20 mouse cellular contexts compared by ENCODE assay signal in the genomic region with DNA sequence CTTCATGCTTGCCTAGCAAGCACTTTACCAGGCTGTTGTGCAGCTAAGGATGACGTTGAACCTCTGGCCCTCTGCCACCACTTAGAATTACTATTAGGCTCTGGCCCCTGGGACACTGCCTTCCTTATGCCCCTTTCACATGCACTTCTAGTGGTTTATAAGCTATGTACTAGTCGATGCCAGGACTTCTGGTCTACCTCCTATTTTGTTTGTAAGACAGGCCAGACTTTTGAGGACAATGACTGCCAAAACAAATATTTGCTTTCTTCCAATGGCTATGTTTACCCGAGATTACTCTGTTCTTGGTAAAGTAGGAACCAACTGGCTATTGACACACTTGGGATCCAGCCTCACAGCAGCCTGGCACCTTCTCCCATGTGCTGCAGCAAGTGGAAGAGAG.
DNase-seq lines count a peak whose midpoint lies in the region; ATAC-seq and TF ChIP-seq lines count a peak whose summit lies in the region.
"Had no signal": no experiment of that assay in that cellular context is flagged by ENCODE, and none has a peak within 500 bp of the region (broad histone marks: within the 10 kb centered on the region; RNA-seq: fewer than 3 reads in every experiment).

No protein-coding gene starts in this region.

- H3K4me3 ChIP-seq in kidney, adult 2 months (ENCODE audit: insufficient read depth, low read depth, low read length), result no peak overlapping the region
- no peak overlapping the region for H3K4me3 ChIP-seq in forebrain, embryonic 15.5 days
- H3K4me3 ChIP-seq: embryonic facial prominence, embryonic 12.5 days; erythroblast, embryonic 14.5 days; hindbrain, embryonic 12.5 days; layer of hippocampus, adult 2 months; limb, embryonic 13.5 days; midbrain, embryonic 12.5 days had no signal

- no peaks in the 10 kb centered on the region for H3K9me3 ChIP-seq in forebrain, embryonic 15.5 days
- H3K9me3 ChIP-seq: embryonic facial prominence, embryonic 12.5 days; hindbrain, embryonic 12.5 days; limb, embryonic 13.5 days; midbrain, embryonic 12.5 days had no signal

- no peak for TF ChIP-seq CTCF in kidney, adult 2 months (conservative IDR thresholded peaks at IDR 0.05; ENCODE audit: insufficient read depth, insufficient read length, low read depth, low read length)

- no peak overlapping the region for H3K27ac ChIP-seq in kidney, adult 2 months (ENCODE audit: insufficient read depth, low read depth, low read length)
- no peak overlapping the region for H3K27ac ChIP-seq in forebrain, embryonic 15.5 days (replicated peaks)
- H3K27ac ChIP-seq: embryonic facial prominence, embryonic 12.5 days; hindbrain, embryonic 12.5 days; layer of hippocampus, adult 2 months; limb, embryonic 13.5 days; midbrain, embryonic 12.5 days had no signal

- no peaks in the 10 kb centered on the region; the same call in 1 of the 2 replicates for H3K4me1 ChIP-seq in kidney, adult 2 months (ENCODE audit: control insufficient read depth, insufficient read depth, low read length)
- H3K4me1 ChIP-seq in forebrain, embryonic 15.5 days, result peaks cover 12% of the 10 kb centered on the region
- H3K4me1 ChIP-seq: embryonic facial prominence, embryonic 12.5 days; hindbrain, embryonic 12.5 days had no signal

- ATAC-seq in forebrain, embryonic 15.5 days (replicated peaks), result no peak
- ATAC-seq: forebrain, postnatal 0 days; inflammation-experienced regulatory T-cells, adult 6 months had no signal

- WGBS in kidney, adult 2 months, result 44% methylated on average over 3 of the region's 3 CpGs
- 87% methylated on average over 3 of the region's 3 CpGs for WGBS in forebrain, embryonic 15.5 days

- DNase-seq in kidney, adult 2 months, result peak; percentile 48
- no peak for DNase-seq in kidney, adult 11 months
- peak; percentile 52 for DNase-seq in MN1 (ENCODE audit: low spot score)
- peak; percentile 59 for DNase-seq in fat pad, adult 2 months (ENCODE audit: extremely low read depth, low read depth, low spot score)
- DNase-seq in lung, postnatal 10 days, result peak; percentile 23
- no peak for DNase-seq in natural killer cell, adult 2 months (ENCODE audit: low spot score in 2 of 2)
- DNase-seq in cerebellum, adult 11 months, result no peak
- DNase-seq: forebrain, postnatal 0 days; heart, postnatal 14 days; layer of hippocampus, postnatal 36 days; thymus, adult 18-20 months had no signal

- H3K36me3 ChIP-seq in kidney, adult 2 months (ENCODE audit: control insufficient read depth, insufficient read depth, low read length), result no peaks in the 10 kb centered on the region
- H3K36me3 ChIP-seq in forebrain, embryonic 15.5 days, result no peaks in the 10 kb centered on the region
- H3K36me3 ChIP-seq: embryonic facial prominence, embryonic 12.5 days; hindbrain, embryonic 12.5 days; limb, embryonic 13.5 days; midbrain, embryonic 12.5 days had no signal

- H3K27me3 ChIP-seq in kidney, adult 2 months (replicated peaks; ENCODE audit: control insufficient read depth, insufficient read depth, low read length), result no peaks in the 10 kb centered on the region
- H3K27me3 ChIP-seq in forebrain, embryonic 15.5 days, result no peaks in the 10 kb centered on the region
- H3K27me3 ChIP-seq: embryonic facial prominence, embryonic 12.5 days; hindbrain, embryonic 12.5 days; limb, embryonic 13.5 days; midbrain, embryonic 12.5 days had no signal

- H3K4me2 ChIP-seq in forebrain, embryonic 15.5 days (replicated peaks), result no peak overlapping the region
- H3K4me2 ChIP-seq: embryonic facial prominence, embryonic 12.5 days; heart, embryonic 11.5 days; hindbrain, embryonic 12.5 days; limb, embryonic 13.5 days; midbrain, embryonic 12.5 days had no signal

- no peak overlapping the region for H3K9ac ChIP-seq in forebrain, embryonic 15.5 days (replicated peaks)
- H3K9ac ChIP-seq: embryonic facial prominence, embryonic 12.5 days; forebrain, postnatal 0 days; hindbrain, embryonic 12.5 days; limb, embryonic 13.5 days; midbrain, embryonic 12.5 days had no signal

- no peak for TF ChIP-seq POLR2A in kidney, adult 2 months (IDR thresholded peaks at IDR 0.05; ENCODE audit: low read depth, low read length)

Comparison
In these comparisons a context has a peak if more than half of its experiments do, and no peak if none do; other contexts are left out.
1. DNase-seq: peak in kidney, adult 2 months (single experiment), MN1 (single experiment), fat pad, adult 2 months (single experiment) and lung, postnatal 10 days (single experiment); none in kidney, adult 11 months (single experiment), natural killer cell, adult 2 months (0 of 2) and cerebellum, adult 11 months (single experiment).